Mouse (Mus musculus): Measurements from ENCODE around the gene Hspa8. TPM values are rescaled to one million over a fixed set of nuclear protein-coding genes. Genes with fewer than 3 reads are reported as not detected.

The Hspa8 gene
- total and polyA plus RNA-seq, 3 experiments = 418 to 5,439 (median 3,011) TPM

GRCm38 (mm10) chr9:40814060-40814459, 13.3 kb downstream of the Hspa8 start:
- no peak overlapping the region for H3K27ac ChIP-seq (ENCODE audit: control insufficient read depth, low read depth, low read length)
- no peaks in the 10 kb centered on the region for H3K79me2 ChIP-seq (ENCODE audit: control insufficient read depth, insufficient read depth, low read length, poor library complexity)
- DNase-seq (ENCODE audit: low read depth, low spot score) = peak; percentile 55
- no peaks in the 10 kb centered on the region; a peak in 1 of 4 replicates for H3K4me1 ChIP-seq (ENCODE audit: control insufficient read depth in 1 of 2, insufficient read depth in 2 of 2, low read length in 2 of 2)
- no peaks in the 10 kb centered on the region for H3K9me3 ChIP-seq (replicated peaks; ENCODE audit: insufficient read depth, low read length)
- H3K27me3 ChIP-seq (ENCODE audit: control insufficient read depth in 1 of 2, insufficient read depth in 2 of 2, low read length in 2 of 2) = no peaks in the 10 kb centered on the region; a peak in 1 of 4 replicates
- H3K9ac ChIP-seq (ENCODE audit: control insufficient read depth, low read depth, low read length, poor library complexity, severe bottlenecking) = no peak overlapping the region
- TF ChIP-seq MXI1 (IDR thresholded peaks at IDR 0.05; ENCODE audit: low read depth, low read length) (no peak), TBP (IDR thresholded peaks at IDR 0.05; ENCODE audit: low read depth, low read length) (peak; percentile 67), ZKSCAN1 (IDR thresholded peaks at IDR 0.05; ENCODE audit: low read depth, low read length) (no peak), SIN3A (IDR thresholded peaks at IDR 0.05; ENCODE audit: low read length) (no peak), TAL1 (IDR thresholded peaks at IDR 0.05; ENCODE audit: low read length) (no peak), E2F4 (IDR thresholded peaks at IDR 0.05; ENCODE audit: borderline replicate concordance, low read depth, low read length) (no peak), SMC3 (IDR thresholded peaks at IDR 0.05; ENCODE audit: low read depth, low read length) (no peak), RCOR1 (IDR thresholded peaks at IDR 0.05; ENCODE audit: low read depth, low read length) (no peak), POLR2AphosphoS2 (IDR thresholded peaks at IDR 0.05; ENCODE audit: low read length) (no peak), USF2 (IDR thresholded peaks at IDR 0.05; ENCODE audit: borderline replicate concordance in 1 of 2, insufficient read depth in 1 of 2, low read depth in 1 of 2, low read length in 2 of 2) (no peak), ETS1 (IDR thresholded peaks at IDR 0.05; ENCODE audit: low read depth, low read length) (no peak), MYB (IDR thresholded peaks at IDR 0.05; ENCODE audit: low read depth, low read length) (no peak), GABPA (IDR thresholded peaks at IDR 0.05; ENCODE audit: low read depth, low read length) (no peak), USF1 (IDR thresholded peaks at IDR 0.05; ENCODE audit: low read depth, low read length) (peak; percentile 72), UBTF (IDR thresholded peaks at IDR 0.05; ENCODE audit: borderline replicate concordance, insufficient read depth, low read depth, low read length) (no peak), CHD2 (IDR thresholded peaks at IDR 0.05; ENCODE audit: low read length) (no peak), MYC (IDR thresholded peaks at IDR 0.05; ENCODE audit: low read depth, low read length) (0 out of 2 replicates have a peak, but pooled peaks have one; percentile 47), MAZ (IDR thresholded peaks at IDR 0.05; ENCODE audit: low read depth, low read length) (no peak), CTCF (IDR thresholded peaks at IDR 0.05 in 2 of 3, conservative IDR thresholded peaks at IDR 0.05 in 1 of 3; ENCODE audit: control insufficient read depth in 1 of 3, insufficient read depth in 1 of 3, low read depth in 2 of 3, low read length in 3 of 3, poor library complexity in 1 of 3, severe bottlenecking in 1 of 3) (no peak)
- no peaks in the 10 kb centered on the region; a peak in 1 of 4 replicates for H3K36me3 ChIP-seq (ENCODE audit: control insufficient read depth in 1 of 2, insufficient read depth in 2 of 2, low read length in 2 of 2)
- no peak overlapping the region for H3K4me3 ChIP-seq (ENCODE audit: control insufficient read depth in 1 of 2, insufficient read depth in 1 of 2, low read depth in 2 of 2, low read length in 2 of 2)

- TF ChIP-seq HCFC1 (IDR thresholded peaks at IDR 0.05; ENCODE audit: low read depth, low read length) (no peak), KAT2A (conservative IDR thresholded peaks at IDR 0.05; ENCODE audit: low read depth, low read length) (no peak), ZMIZ1 (IDR thresholded peaks at IDR 0.05; ENCODE audit: low read depth, low read length) (no peak), CHD1 (IDR thresholded peaks at IDR 0.05; ENCODE audit: low read depth, low read length) (no peak), MAFK (IDR thresholded peaks at IDR 0.05; ENCODE audit: borderline replicate concordance, low read depth, low read length) (no peak), NRF1 (IDR thresholded peaks at IDR 0.05; ENCODE audit: insufficient read depth, low read depth, low read length, poor library complexity, severe bottlenecking) (no peak), POLR2AphosphoS2 (IDR thresholded peaks at IDR 0.05; ENCODE audit: low read length) (no peak), TBP (IDR thresholded peaks at IDR 0.05; ENCODE audit: low read depth, low read length) (no peak), TCF12 (IDR thresholded peaks at IDR 0.05; ENCODE audit: low read depth, low read length) (no peak)
- no peaks in the 10 kb centered on the region for H3K79me2 ChIP-seq (ENCODE audit: control insufficient read depth, insufficient read depth, low read length, poor library complexity)
- no peak for DNase-seq (ENCODE audit: low read depth, low spot score)
- no peak overlapping the region for H3K4me3 ChIP-seq (ENCODE audit: control insufficient read depth in 1 of 2, insufficient read depth in 1 of 2, low read depth in 2 of 2, low read length in 2 of 2)
- H3K9ac ChIP-seq (ENCODE audit: control insufficient read depth, low read depth, low read length, poor library complexity, severe bottlenecking) = no peak overlapping the region
- no peaks in the 10 kb centered on the region for H3K9me3 ChIP-seq (replicated peaks; ENCODE audit: insufficient read depth, low read length)
- H3K27ac ChIP-seq (ENCODE audit: control insufficient read depth, low read depth, low read length) = no peak overlapping the region
- peaks cover 0 to 3% of the 10 kb centered on the region in 2 experiments; a peak in 1 of 4 replicates for H3K4me1 ChIP-seq (ENCODE audit: control insufficient read depth in 1 of 2, insufficient read depth in 2 of 2, low read length in 2 of 2)
- peaks cover 0 to 4% of the 10 kb centered on the region in 2 experiments; a peak in 2 of 4 replicates for H3K36me3 ChIP-seq (ENCODE audit: control insufficient read depth in 1 of 2, insufficient read depth in 2 of 2, low read length in 2 of 2)
- H3K27me3 ChIP-seq (ENCODE audit: control insufficient read depth in 1 of 2, insufficient read depth in 2 of 2, low read length in 2 of 2) = no peaks in the 10 kb centered on the region; a peak in 1 of 4 replicates
These were observed 16.7 kb downstream of the Hspa8 start for GRCm38 (mm10) chr9:40817325-40818028.
